Mouse (Mus musculus): ENCODE results near the gene Il23a.
A peak's percentile ranks its signal among the peaks of the same experiment; 100 is the strongest.
"Not testable (repeated sequence)": the region's sequence is repeated elsewhere in the genome, so short reads cannot be mapped to it uniquely, and the experiment has no call there.

The Il23a gene

GRCm38 (mm10) chr10:128268371-128268770 is 30.2 kb downstream of the Il23a start, which contains the start of gene Apof:
Apof (plus strand) TSS chr10:128268671.
- DNase-seq (ENCODE audit: low spot score in 2 of 2) = no peak

GRCm38 (mm10) chr10:128263393-128264310 is 34.9 kb downstream of the Il23a start:
- DNase-seq (ENCODE audit: low spot score in 2 of 2) = peak in 1 of 2 experiments; percentile 14

GRCm38 (mm10) chr10:128262300-128262699 is 36.3 kb downstream of the Il23a start:
- no peak for DNase-seq (ENCODE audit: low spot score in 2 of 2)

GRCm38 (mm10) chr10:128260376-128260775 is 38.2 kb downstream of the Il23a start:
- not testable (repeated sequence) for DNase-seq (ENCODE audit: low spot score in 2 of 2)

- no peak for DNase-seq (ENCODE audit: low spot score in 2 of 2)
Measured at GRCm38 (mm10) chr10:128259946-128260345, 38.6 kb downstream of the Il23a start.

DNA sequence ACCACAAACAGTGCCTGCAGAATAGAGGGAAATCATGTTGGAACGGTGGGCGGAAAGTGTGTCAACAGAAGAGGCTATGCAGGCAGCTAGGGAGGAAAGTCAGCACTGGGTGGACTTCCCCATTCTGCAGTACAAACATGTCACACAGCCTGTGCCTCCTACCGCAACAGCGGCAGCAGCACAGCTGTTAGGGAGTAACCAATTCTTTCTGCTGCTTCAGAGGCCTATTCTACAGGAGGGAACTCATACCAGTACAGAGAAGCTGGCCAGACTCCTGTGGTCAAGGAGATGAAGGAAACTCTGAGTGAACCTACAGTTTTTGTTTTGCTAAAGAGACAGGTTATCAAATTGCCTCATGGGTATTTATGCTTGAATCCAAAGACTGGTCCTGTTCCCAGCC is 39.6 kb downstream of the Il23a start:
- no peak for DNase-seq (ENCODE audit: low spot score in 2 of 2)

DNA sequence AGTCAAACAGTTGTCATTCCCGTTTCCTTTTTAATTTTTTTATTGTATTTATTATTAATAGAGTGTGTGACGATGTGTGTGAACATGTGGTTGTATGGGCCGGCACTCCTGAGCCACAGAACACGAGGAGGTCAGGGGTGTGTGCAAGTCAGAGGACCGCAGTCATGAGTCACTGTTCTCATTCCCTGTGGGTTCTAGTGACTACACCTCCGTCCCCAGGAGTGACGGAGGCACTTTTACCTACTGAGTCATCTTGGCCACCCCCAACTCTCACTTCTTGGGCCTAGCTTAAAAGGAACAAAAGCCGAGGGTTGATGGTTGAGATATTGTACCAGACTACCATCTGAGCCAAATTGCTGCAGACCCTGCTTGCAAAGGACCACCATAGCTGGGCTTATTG is 42.2 kb downstream of the Il23a start:
- no peak for DNase-seq (ENCODE audit: low spot score in 2 of 2)

GRCm38 (mm10) chr10:128255925-128256324 is 42.6 kb downstream of the Il23a start:
- DNase-seq (ENCODE audit: low spot score in 2 of 2) = no peak

DNA sequence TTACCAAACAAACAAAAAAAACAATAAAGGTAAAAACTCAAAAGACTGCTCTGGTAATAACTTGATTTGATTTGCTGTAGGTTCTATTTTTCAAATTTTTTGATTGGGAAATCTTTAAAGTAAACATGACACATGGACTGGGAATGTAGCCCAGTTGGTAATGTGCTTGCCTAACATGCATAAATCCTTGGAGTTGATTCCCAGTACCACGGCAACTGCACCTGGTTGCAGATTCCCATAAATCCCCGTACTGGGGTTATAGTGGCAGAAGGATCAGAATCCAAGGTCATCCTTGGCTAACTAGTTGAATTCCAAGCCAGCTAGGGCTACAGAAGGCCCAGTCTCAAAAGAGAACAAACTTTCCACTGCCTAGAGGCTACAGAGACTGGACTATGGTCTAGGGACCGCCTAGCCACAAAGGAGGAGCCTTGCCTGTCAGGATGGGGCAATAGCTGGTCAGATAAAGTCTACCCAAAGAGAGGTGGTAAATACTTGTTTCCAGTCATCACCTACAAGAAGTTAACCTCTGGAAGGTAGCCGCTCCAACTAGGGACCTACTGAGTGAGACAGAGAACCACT is 44.8 kb downstream of the Il23a start, which contains the start of gene Apon:
TSS of gene Apon (plus strand) at position 420 of the 579 bp plus-strand sequence.
- no peak for DNase-seq (ENCODE audit: low spot score in 2 of 2)

- DNase-seq (ENCODE audit: low spot score in 2 of 2) = no peak
Measured at GRCm38 (mm10) chr10:128250565-128250964, 48.0 kb downstream of the Il23a start.

DNA sequence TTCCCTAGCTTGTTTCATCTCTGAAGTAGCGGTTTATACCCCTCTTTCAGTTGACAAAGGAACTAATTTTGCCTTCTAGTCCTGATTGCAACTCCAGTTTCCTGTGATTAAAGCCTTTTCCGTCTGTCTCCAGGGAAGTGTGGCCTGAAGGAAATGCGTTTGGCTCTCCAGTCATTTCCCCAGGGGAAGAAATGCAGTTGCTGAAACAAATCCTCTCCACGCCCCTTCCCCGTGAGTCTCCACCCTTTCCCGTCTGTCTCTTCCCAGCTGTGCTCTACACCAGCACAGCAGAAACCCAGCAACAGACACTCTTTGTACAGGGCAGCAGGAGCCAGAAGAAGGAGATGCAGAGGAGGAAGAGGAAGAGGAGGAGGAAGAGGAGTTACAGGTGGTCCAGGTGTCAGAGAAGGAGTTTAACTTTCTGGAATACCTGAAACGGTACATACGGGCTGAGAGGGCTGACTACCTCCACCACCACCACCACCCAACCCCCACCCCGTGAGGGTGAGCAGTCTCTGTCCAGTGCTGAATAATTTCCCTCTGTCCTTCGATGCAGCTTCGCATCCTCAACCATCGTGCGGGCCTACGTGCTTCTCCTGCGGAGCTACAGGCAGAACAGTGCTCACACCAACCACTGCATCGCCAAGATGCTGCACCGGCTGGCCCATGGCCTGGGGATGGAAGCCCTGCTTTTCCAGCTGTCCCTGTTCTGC is 51.4 kb downstream of the Il23a start:
- no peak for DNase-seq (ENCODE audit: low spot score in 2 of 2)
